Mouse (Mus musculus) forebrain, embryonic 15.5 days (tissue): ENCODE measurements around the gene Mapk13. TPM values are rescaled to one million over a fixed set of nuclear protein-coding genes. Genes with fewer than 3 reads are reported as not detected.
A peak's percentile ranks its signal among the peaks of the same experiment; 100 is the strongest.

Experiments
- ATAC-seq: fragments of 200-750 bp; cut with Nextera tagmentation; replicated peaks from 2 replicates; pipeline ENCODE4 v1.8.0; 2017; ENCODE audit warnings: mild to moderate bottlenecking, moderate TSS enrichment, moderate library complexity
- H3K27ac ChIP-seq: fragments of 300-500 bp; sonication (generic); replicated peaks from 2 replicates; pipeline ENCODE4 v1.5.1; 2015; ENCODE audit warnings: mild to moderate bottlenecking, inconsistent platforms
- H3K27me3 ChIP-seq: fragments of 300-500 bp; sonication (generic); 2 replicates; pipeline ENCODE4 v1.6.1; 2015; ENCODE audit warnings: inconsistent platforms
- H3K36me3 ChIP-seq: fragments of 300-500 bp; sonication (generic); 2 replicates; pipeline ENCODE4 v1.6.1; 2015; ENCODE audit warnings: mild to moderate bottlenecking, inconsistent platforms
- H3K4me1 ChIP-seq: fragments of 300-500 bp; sonication (generic); 2 replicates; pipeline ENCODE4 v1.6.1; 2015; ENCODE audit warnings: inconsistent platforms
- H3K4me2 ChIP-seq: fragments of 300-500 bp; sonication (generic); replicated peaks from 2 replicates; pipeline ENCODE4 v1.6.1; 2015; ENCODE audit warnings: mild to moderate bottlenecking, inconsistent platforms
- H3K4me3 ChIP-seq: fragments of 300-500 bp; sonication (generic); 2 replicates; pipeline ENCODE4 v1.5.1; 2015; ENCODE audit warnings: mild to moderate bottlenecking, inconsistent platforms
- H3K9ac ChIP-seq: fragments of 300-500 bp; sonication (generic); replicated peaks from 2 replicates; pipeline ENCODE4 v1.6.1; 2015; ENCODE audit warnings: mild to moderate bottlenecking, inconsistent platforms
- H3K9me3 ChIP-seq: fragments of 300-500 bp; sonication (generic); 2 replicates; pipeline ENCODE4 v1.6.1; 2016; ENCODE audit warnings: inconsistent platforms
- WGBS: fragments of 180-500 bp; shearing (Covaris S2); methylation state at CpG from one replicate; pipeline ENCODE4 v1.1.7; 2015; ENCODE audit warnings: mixed read lengths; 5-methylcytosine and 5-hydroxymethylcytosine counted together
- polyA plus RNA-seq: library from polyadenylated mRNA; unstranded; fragments of >200 nt; fragmentation: Nextera tagmentation; extraction: Ambion mirVana; gene quantifications from 2 replicates; pipeline ENCODE4 v1.2.1, GENCODE M21; 2015

Mapk13 gene
- polyA plus RNA-seq, 1 experiment from 2014 or later = 0.85 TPM

DNA sequence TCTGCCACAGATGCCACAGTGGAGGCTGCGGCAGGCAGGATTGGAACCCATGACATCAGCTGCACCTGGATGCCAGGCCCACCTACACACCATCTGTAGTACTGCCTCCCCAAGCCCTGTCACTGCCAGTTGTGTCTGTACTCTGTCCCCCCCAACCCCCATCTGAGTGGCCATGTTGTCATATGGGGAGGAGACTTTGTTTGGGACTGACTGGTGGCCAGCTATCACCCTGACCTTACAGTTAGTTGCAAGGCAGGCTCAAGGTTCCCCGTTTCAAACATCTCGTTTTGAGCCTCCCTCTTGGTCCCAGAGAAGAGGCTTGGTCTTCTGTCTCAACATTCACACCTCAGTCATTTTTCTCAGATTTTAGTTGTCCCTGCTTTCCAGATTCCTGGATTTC is 10.6 kb downstream of the Mapk13 start:
- H3K4me3 ChIP-seq = no peak overlapping the region
- H3K4me1 ChIP-seq = no peaks in the 10 kb centered on the region
- H3K27me3 ChIP-seq = no peaks in the 10 kb centered on the region
- no peak for ATAC-seq
- no peaks in the 10 kb centered on the region for H3K36me3 ChIP-seq
- no peaks in the 10 kb centered on the region for H3K9me3 ChIP-seq
- no peak overlapping the region for H3K4me2 ChIP-seq
- H3K27ac ChIP-seq = no peak overlapping the region
- 93% methylated on average over 3 of the region's 3 CpGs for WGBS
- H3K9ac ChIP-seq = no peak overlapping the region

DNA sequence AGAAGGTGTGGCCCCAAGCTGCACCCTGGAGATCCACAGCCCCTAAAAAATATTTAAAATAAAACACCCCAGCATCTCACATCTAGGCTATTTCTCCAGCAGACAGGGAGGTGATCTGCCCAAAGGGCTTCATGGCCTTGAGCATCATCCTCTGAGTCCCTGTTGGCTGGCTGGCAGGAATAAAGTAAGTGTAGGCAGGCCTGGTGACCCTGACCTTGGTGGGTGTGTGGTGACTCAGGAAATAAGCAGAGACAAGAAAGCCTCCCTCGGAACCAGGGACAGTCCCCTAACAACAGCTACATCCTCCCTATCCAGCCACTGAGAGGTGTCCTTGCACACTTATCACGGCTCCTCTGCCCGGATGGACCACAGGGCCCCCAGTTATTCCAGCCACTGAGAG is 11.7 kb downstream of the Mapk13 start:
- 90% methylated on average over 3 of the region's 3 CpGs for WGBS
- Histone ChIP-seq H3K4me3 (no peak overlapping the region), H3K36me3 (no peaks in the 10 kb centered on the region), H3K27ac (no peak overlapping the region), H3K4me1 (no peaks in the 10 kb centered on the region), H3K4me2 (no peak overlapping the region), H3K9me3 (no peaks in the 10 kb centered on the region), H3K27me3 (no peaks in the 10 kb centered on the region), H3K9ac (no peak overlapping the region)
- no peak for ATAC-seq

DNA sequence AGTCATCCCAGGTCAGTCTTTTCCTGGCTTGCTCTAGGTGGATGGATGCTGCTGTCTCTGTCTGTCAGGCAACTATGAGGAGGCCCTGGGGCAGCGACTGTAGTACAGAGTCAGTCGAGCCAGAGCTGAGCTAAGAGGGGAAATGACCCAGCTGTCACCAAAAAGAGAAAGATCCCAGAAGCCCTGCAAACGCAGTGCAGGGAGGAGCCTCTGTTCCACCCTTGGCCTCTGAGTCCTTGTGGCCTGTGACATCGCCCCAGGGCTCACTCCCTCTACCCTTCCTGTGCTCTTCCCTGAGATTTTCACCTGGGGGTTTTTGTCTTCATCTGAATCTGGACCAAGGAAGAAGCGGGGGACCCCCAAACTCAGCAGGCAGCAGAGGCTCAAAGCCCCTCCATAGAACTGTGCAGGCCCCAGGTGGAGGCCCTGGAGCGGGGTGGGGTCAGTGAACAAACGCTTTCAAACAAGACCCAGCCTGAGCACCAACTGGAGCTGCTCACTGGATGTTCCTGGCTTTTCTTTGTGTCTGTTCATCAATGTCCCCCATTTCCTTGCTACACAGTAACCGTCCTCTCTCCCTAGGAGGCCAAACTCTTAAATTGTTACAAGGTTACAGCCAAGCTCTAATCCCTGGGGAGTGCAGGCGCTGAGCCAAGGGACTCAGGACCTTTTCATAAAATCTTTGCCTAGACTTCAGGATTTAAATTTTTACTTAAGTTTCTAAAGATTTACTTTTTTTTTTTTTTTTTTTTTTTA is 12.4 kb downstream of the Mapk13 start:
- no peak overlapping the region for H3K9ac ChIP-seq
- ATAC-seq = no peak
- 49% methylated on average over 9 of the region's 9 CpGs for WGBS

DNA sequence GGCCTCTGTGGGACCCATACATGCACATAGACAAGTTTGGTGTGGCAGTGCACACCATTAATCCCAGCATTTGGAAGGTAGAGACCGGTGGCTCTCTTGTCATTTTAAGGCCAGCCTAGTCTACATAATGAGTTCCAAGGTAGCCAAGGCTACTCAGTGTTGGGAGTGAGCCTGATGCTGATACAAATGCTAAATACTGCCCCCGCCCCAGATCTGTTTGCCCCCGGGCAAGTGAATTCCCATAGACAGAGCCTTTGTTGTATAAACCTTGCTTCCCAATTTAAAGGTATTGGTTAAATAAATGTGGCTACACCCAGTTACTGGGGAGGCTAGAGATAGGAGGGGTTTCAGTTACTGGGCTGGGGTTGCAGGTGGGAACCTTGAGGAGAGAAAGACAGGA is 15.9 kb downstream of the Mapk13 start:
- Histone ChIP-seq H3K4me1 (no peaks in the 10 kb centered on the region), H3K27me3 (no peaks in the 10 kb centered on the region), H3K27ac (no peak overlapping the region), H3K36me3 (no peaks in the 10 kb centered on the region), H3K4me3 (no peak overlapping the region), H3K9me3 (no peaks in the 10 kb centered on the region), H3K4me2 (no peak overlapping the region), H3K9ac (no peak overlapping the region)
- ATAC-seq = no peak
- 89% methylated on average over 3 of the region's 3 CpGs for WGBS

More for the DNA sequence above, 12.4 kb downstream of the Mapk13 start:
- Histone ChIP-seq H3K9me3 (no peaks in the 10 kb centered on the region), H3K27ac (no peak overlapping the region), H3K36me3 (no peaks in the 10 kb centered on the region), H3K4me3 (no peak overlapping the region), H3K4me1 (no peaks in the 10 kb centered on the region), H3K4me2 (no peak overlapping the region), H3K27me3 (no peaks in the 10 kb centered on the region)

DNA sequence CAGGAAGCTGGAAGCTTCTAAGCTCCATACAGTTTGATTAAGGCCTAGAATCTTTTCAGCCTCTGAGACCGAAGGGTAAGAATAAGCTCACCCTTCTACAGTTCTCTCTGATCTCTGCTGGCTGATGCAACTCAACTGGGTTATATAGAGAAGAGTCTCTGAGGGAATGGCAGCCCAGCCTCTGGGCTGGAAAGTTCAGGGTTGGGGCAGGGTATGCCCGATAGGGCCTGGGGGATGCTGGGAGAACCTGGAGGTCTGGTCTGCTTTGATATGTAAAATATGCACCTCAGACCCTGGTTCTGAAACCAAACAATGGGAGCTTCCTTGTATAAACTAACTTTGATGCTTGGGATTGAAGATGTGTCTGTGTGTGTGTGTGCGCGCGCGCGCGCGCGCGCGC is 18.4 kb downstream of the Mapk13 start:
- no peaks in the 10 kb centered on the region for H3K27me3 ChIP-seq
- H3K4me1 ChIP-seq = no peaks in the 10 kb centered on the region
- no peaks in the 10 kb centered on the region for H3K9me3 ChIP-seq
- no peak for ATAC-seq
- no peak overlapping the region for H3K27ac ChIP-seq
- 95% methylated on average over 12 of the region's 12 CpGs for WGBS
- H3K4me3 ChIP-seq = no peak overlapping the region
- no peak overlapping the region for H3K9ac ChIP-seq
- H3K4me2 ChIP-seq = no peak overlapping the region
- H3K36me3 ChIP-seq = no peaks in the 10 kb centered on the region

DNA sequence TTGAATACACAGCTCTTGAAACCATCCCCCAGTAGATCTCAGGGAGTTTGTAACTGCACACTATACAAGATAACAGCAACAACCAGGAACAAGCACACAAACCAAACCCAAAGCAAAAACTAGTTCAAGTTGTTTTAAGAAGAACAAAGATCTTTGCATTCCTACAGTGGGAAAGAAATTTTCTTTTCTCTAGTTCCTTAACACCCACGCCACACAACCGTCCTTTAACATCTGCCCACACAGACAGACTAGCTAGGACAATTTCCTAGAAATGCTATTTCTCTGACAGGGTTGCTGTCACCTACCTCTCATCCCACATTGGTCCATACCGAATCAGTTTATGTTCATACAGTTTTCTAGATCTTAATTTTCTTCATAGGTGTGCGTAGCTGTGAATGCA is 27.9 kb downstream of the Mapk13 start:
- no peak overlapping the region for H3K9ac ChIP-seq
- WGBS = 89% methylated on average over 4 of the region's 4 CpGs
- H3K4me3 ChIP-seq = no peak overlapping the region
- H3K4me1 ChIP-seq = peaks cover 17% of the 10 kb centered on the region
- H3K36me3 ChIP-seq = no peaks in the 10 kb centered on the region
- H3K4me2 ChIP-seq = no peak overlapping the region
- H3K27me3 ChIP-seq = no peaks in the 10 kb centered on the region
- no peak for ATAC-seq
- H3K9me3 ChIP-seq = no peaks in the 10 kb centered on the region
- H3K27ac ChIP-seq = no peak overlapping the region

DNA sequence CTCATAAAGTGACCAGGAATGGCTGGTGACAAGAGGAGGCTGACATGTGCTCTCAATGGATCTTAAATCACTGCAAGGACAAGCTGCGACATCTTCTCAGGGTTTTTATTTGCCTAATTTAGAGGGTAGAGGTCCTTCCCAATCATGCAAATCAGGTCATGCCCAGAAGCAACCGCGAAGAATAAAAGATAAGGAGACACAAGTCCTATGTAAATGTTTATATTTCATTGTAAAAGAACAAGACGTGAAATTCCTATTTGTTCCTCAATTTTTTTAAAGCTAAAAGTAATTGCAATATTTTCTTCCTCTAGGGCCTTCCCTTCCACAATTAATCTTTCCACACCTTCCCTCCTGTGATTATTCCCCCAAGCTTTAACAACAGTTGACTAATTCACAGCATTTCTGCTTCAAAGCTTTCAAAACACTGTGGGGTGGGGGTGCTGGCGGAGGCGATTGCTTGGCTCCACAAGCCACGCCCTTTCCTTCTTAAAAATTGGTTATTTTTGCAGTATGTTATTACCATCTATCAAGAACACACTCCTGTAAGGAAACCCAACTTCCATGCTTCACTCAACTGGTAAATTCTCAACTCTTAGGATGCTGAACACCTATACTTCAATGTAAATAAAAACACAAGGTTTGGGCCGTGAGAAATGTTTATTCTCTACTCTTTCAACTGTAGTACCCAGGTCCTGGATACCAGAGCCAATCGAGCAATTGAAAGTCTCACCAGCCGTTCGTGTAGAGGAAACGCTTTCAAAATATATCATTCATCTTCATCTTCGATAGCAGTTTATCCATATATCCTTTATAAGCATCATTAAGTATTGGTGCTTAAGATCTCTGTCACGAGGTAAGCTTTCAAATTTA is 30.4 kb downstream of the Mapk13 start:
- Histone ChIP-seq H3K9me3 (no peaks in the 10 kb centered on the region), H3K4me3 (peak overlapping the region; percentile 79), H3K4me2 (peak overlapping the region; percentile 93), H3K9ac (peak overlapping the region; percentile 92; the same call in 1 of the 2 replicates), H3K36me3 (no peaks in the 10 kb centered on the region), H3K27ac (peak overlapping the region; percentile 99), H3K4me1 (peaks cover 29% of the 10 kb centered on the region), H3K27me3 (no peaks in the 10 kb centered on the region)
- no peak for ATAC-seq
- 10% methylated on average over 14 of the region's 14 CpGs for WGBS

DNA sequence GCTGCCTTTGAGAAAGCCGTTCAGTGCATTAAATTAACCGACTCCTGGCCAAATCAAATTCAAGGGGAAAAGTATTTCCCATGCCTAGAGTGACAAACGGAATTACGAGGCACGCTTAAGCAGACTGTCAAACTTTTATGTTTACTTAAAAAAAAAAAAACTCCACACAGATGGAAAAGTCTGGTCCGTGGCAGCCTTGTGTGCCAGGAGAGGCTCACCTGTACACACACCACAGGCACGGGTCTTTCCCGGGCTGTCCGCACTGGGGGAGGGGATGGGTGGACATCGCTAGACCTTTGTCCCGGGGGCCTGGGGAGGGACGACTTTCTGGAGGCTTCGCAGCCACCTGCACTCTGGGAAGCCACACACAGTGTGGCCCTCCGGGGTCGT is 31.2 kb downstream of the Mapk13 start:
- WGBS = 0% methylated on average over 15 of the region's 15 CpGs
- Histone ChIP-seq H3K4me1 (peaks cover 29% of the 10 kb centered on the region), H3K36me3 (no peaks in the 10 kb centered on the region), H3K9ac (peak overlapping the region; percentile 92), H3K9me3 (no peaks in the 10 kb centered on the region), H3K27ac (peak overlapping the region; percentile 99), H3K4me3 (peak overlapping the region; percentile 79), H3K27me3 (no peaks in the 10 kb centered on the region), H3K4me2 (peak overlapping the region; percentile 93)
- no peak for ATAC-seq

DNA sequence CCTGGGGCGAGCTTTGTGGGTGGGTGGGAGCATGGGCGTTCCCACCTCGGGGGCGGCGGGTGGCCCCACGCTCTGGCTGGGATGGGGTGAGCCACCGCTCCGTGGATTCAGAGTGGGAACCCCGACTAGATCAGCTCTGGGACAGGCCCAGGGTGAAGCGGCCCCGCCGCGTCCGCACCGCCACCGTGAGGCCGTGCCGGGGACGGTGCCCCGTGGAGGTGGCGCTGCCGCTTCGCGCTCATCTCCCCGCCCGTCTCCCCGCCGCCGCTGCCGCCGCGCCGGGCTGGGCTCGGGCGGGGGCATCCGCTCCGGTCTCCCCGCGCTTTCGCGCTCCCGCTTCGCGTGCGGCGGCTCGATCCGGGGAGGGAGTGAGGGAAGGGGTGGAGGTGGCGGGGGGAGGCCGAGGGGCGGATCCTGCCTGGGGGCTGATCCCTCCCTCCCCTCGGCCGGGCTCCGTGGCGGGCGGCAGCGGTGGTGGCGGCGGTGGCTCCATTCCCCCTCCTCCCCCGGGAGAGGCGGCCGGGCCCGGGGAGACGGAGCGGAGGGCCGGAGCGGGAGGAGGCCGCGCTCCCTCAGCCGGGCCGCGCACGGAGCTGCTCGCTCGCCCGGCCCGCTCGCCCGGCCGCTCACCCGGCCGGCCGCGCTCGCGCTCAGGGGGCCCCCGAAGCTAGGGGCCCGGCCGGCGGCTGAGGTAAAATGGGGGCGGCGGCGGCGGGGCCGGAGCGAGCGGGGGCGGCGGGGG is 31.7 kb downstream of the Mapk13 start, which contains the start of gene Brpf3:
Gene Brpf3, plus strand, starts transcription at position 420 of the 742 bp plus-strand sequence.
- no peaks in the 10 kb centered on the region for H3K9me3 ChIP-seq
- 0% methylated on average over 37 of the region's 99 CpGs for WGBS
- peak within 1 kb of the TSS; percentile 79 for H3K4me3 ChIP-seq
- peak within 1 kb of the TSS; percentile 92 for H3K9ac ChIP-seq
- ATAC-seq = peak; percentile 76
- no peaks in the 10 kb centered on the region for H3K27me3 ChIP-seq
- peak within 1 kb of the TSS; percentile 93 for H3K4me2 ChIP-seq
- peaks cover 29% of the 10 kb centered on the region for H3K4me1 ChIP-seq
- H3K36me3 ChIP-seq = no peaks in the 10 kb centered on the region
- H3K27ac ChIP-seq = peak within 1 kb of the TSS; percentile 99

DNA sequence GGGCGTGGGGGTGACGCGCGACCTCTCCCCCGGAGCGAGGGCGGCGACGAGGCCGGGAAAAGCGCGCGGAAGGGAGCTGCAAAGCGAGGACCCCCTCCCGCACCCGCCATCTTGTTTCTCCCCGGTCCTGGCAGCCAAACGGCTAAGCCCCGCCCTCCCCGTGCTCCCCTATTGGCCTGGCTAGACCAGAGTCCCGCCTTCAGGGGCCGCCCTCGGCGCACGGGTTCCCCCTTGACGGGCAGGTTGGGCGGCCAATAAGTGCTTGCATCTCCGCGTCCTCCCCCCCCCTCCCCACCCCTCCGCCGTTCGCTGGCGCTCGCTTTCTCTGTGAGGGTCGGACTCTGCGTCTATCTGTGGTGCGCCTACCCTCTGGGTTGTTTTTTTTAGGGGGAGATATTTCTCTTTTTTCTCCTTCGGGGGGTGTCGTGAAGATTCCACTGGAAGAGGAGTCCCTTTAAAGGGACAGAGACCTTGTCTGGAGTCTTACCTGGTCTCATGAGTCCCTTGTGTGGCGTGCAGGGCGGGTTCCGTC is 32.4 kb downstream of the Mapk13 start:
- H3K4me1 ChIP-seq = peaks cover 29% of the 10 kb centered on the region
- no peaks in the 10 kb centered on the region for H3K9me3 ChIP-seq
- H3K27ac ChIP-seq = peak overlapping the region; percentile 99
- H3K36me3 ChIP-seq = peaks cover 6% of the 10 kb centered on the region
- peak overlapping the region; percentile 84 for H3K4me2 ChIP-seq
- 0% methylated on average over 39 of the region's 42 CpGs for WGBS
- H3K4me3 ChIP-seq = peak overlapping the region; percentile 79
- no peaks in the 10 kb centered on the region for H3K27me3 ChIP-seq
- peak overlapping the region; percentile 92 for H3K9ac ChIP-seq
- peak; percentile 99 for ATAC-seq

DNA sequence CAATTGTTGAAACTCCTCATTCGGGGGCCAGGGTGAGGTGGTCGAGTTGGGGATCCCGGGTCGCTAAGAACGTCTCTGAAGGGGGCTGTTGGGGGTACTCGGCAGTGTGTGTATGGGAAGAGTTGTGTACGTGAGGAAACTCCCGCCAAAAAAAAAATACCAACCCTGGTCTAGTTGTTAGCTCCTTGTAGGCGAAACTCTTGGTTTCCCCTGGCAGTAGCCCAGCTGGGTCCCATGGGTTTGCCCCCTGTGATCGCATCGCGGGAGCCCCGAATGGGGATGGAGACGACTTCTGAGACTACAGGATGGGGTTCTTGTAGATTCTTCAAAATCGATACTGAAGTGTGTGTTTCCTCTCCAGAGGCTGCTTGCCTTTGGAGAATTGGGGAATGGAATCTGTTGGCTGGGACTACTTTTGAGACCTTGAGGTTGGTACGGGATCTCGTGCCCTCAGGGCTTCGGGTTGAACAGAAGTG is 32.9 kb downstream of the Mapk13 start:
- peak; percentile 54; the same call in 1 of the 2 replicates for ATAC-seq
- Histone ChIP-seq H3K4me3 (peak overlapping the region; percentile 79), H3K27ac (peak overlapping the region; percentile 99), H3K27me3 (no peaks in the 10 kb centered on the region), H3K4me1 (peaks cover 29% of the 10 kb centered on the region), H3K36me3 (peaks cover 11% of the 10 kb centered on the region), H3K9me3 (no peaks in the 10 kb centered on the region), H3K4me2 (peak overlapping the region; percentile 84), H3K9ac (peak overlapping the region; percentile 55)
- WGBS = under 1% methylated on average over 18 of the region's 18 CpGs
